Mouse (Mus musculus): ENCODE results near the gene Asic2. TPM values are rescaled to one million over a fixed set of nuclear protein-coding genes. Genes with fewer than 3 reads are reported as not detected.

Asic2 gene
- polyA plus RNA-seq, 1 experiment from 2014 or later, result 0.47 TPM

- no peaks in the 10 kb centered on the region for H3K9me3 ChIP-seq (ENCODE audit: control insufficient read depth, low read length)
Measured at GRCm38 (mm10) chr11:81511401-81511800, 456.9 kb downstream of the Asic2 start.

GRCm38 (mm10) chr11:81508385-81509233, 459.6 kb downstream of the Asic2 start:
- H3K27ac ChIP-seq (replicated peaks), result no peak overlapping the region
- no peak overlapping the region for H3K9ac ChIP-seq (ENCODE audit: low read length)
- H3K4me1 ChIP-seq (replicated peaks; ENCODE audit: control insufficient read depth, insufficient read depth), result no peaks in the 10 kb centered on the region
- no peak overlapping the region for H3K4me3 ChIP-seq (ENCODE audit: low read depth, low read length)
- no peak for TF ChIP-seq EP300 (optimal IDR thresholded peaks at IDR 0.05)
- TF ChIP-seq CTCF (IDR thresholded peaks at IDR 0.05; ENCODE audit: low read depth), result peak; percentile 35
- no peaks in the 10 kb centered on the region for H3K9me3 ChIP-seq (ENCODE audit: control insufficient read depth, low read length)
- 52% methylated on average over 8 of the region's 8 CpGs for WGBS
- H3K4me2 ChIP-seq (replicated peaks; ENCODE audit: low read depth), result no peak overlapping the region
- DNase-seq (ENCODE audit: low spot score) (no peak), ATAC-seq (ENCODE audit: low FRiP score, low TSS enrichment) (no peak)
- H3K36me3 ChIP-seq (ENCODE audit: control insufficient read depth, insufficient read depth, low read length), result no peaks in the 10 kb centered on the region
- H3K27me3 ChIP-seq (ENCODE audit: control insufficient read depth, insufficient read depth, low read length), result no peaks in the 10 kb centered on the region

More at GRCm38 (mm10) chr11:81511401-81511800, 456.9 kb downstream of the Asic2 start:
- Histone ChIP-seq H3K36me3 (ENCODE audit: control insufficient read depth, insufficient read depth, low read length) (no peaks in the 10 kb centered on the region), H3K27me3 (ENCODE audit: control insufficient read depth, insufficient read depth, low read length) (no peaks in the 10 kb centered on the region), H3K27ac (replicated peaks) (no peak overlapping the region), H3K9ac (ENCODE audit: low read length) (no peak overlapping the region), H3K4me2 (replicated peaks; ENCODE audit: low read depth) (no peak overlapping the region), H3K4me1 (replicated peaks; ENCODE audit: control insufficient read depth, insufficient read depth) (no peaks in the 10 kb centered on the region), H3K4me3 (ENCODE audit: low read depth, low read length) (no peak overlapping the region)
- no peak for ATAC-seq (ENCODE audit: low FRiP score, low TSS enrichment)
- 61% methylated on average over 4 of the region's 4 CpGs for WGBS
- no peak for DNase-seq (ENCODE audit: low spot score)
- TF ChIP-seq CTCF (IDR thresholded peaks at IDR 0.05; ENCODE audit: low read depth) (no peak), EP300 (optimal IDR thresholded peaks at IDR 0.05) (no peak)

- no peak for DNase-seq (ENCODE audit: low spot score)
- H3K4me1 ChIP-seq (replicated peaks; ENCODE audit: control insufficient read depth, insufficient read depth), result no peaks in the 10 kb centered on the region
Measured at GRCm38 (mm10) chr11:81504791-81505430, 463.3 kb downstream of the Asic2 start.

GRCm38 (mm10) chr11:81501473-81502246, 466.6 kb downstream of the Asic2 start:
- Histone ChIP-seq H3K9ac (ENCODE audit: low read length) (no peak overlapping the region), H3K27ac (replicated peaks) (no peak overlapping the region), H3K27me3 (ENCODE audit: control insufficient read depth, insufficient read depth, low read length) (no peaks in the 10 kb centered on the region), H3K4me3 (ENCODE audit: low read depth, low read length) (no peak overlapping the region), H3K4me1 (replicated peaks; ENCODE audit: control insufficient read depth, insufficient read depth) (no peaks in the 10 kb centered on the region), H3K36me3 (ENCODE audit: control insufficient read depth, insufficient read depth, low read length) (no peaks in the 10 kb centered on the region), H3K4me2 (replicated peaks; ENCODE audit: low read depth) (no peak overlapping the region), H3K9me3 (ENCODE audit: control insufficient read depth, low read length) (no peaks in the 10 kb centered on the region)
- no peak for TF ChIP-seq CTCF (IDR thresholded peaks at IDR 0.05; ENCODE audit: low read depth)
- ATAC-seq (ENCODE audit: low FRiP score, low TSS enrichment), result no peak
- no peak for DNase-seq (ENCODE audit: low spot score)
- 32% methylated on average over 14 of the region's 14 CpGs for WGBS

More at GRCm38 (mm10) chr11:81504791-81505430, 463.3 kb downstream of the Asic2 start:
- Histone ChIP-seq H3K9me3 (ENCODE audit: control insufficient read depth, low read length) (no peaks in the 10 kb centered on the region), H3K4me3 (ENCODE audit: low read depth, low read length) (no peak overlapping the region), H3K27ac (replicated peaks) (no peak overlapping the region), H3K36me3 (ENCODE audit: control insufficient read depth, insufficient read depth, low read length) (no peaks in the 10 kb centered on the region), H3K27me3 (ENCODE audit: control insufficient read depth, insufficient read depth, low read length) (no peaks in the 10 kb centered on the region), H3K9ac (ENCODE audit: low read length) (no peak overlapping the region), H3K4me2 (replicated peaks; ENCODE audit: low read depth) (no peak overlapping the region)
- no peak for ATAC-seq (ENCODE audit: low FRiP score, low TSS enrichment)
- WGBS, result 70% methylated on average over 8 of the region's 8 CpGs
- TF ChIP-seq CTCF (IDR thresholded peaks at IDR 0.05; ENCODE audit: low read depth) (no peak), EP300 (optimal IDR thresholded peaks at IDR 0.05) (no peak)

GRCm38 (mm10) chr11:81498990-81499389, 469.3 kb downstream of the Asic2 start:
- Histone ChIP-seq H3K9me3 (ENCODE audit: control insufficient read depth, low read length) (no peaks in the 10 kb centered on the region), H3K4me2 (replicated peaks; ENCODE audit: low read depth) (no peak overlapping the region), H3K4me1 (replicated peaks; ENCODE audit: control insufficient read depth, insufficient read depth) (no peaks in the 10 kb centered on the region), H3K27ac (replicated peaks) (no peak overlapping the region), H3K27me3 (ENCODE audit: control insufficient read depth, insufficient read depth, low read length) (no peaks in the 10 kb centered on the region), H3K36me3 (ENCODE audit: control insufficient read depth, insufficient read depth, low read length) (no peaks in the 10 kb centered on the region), H3K4me3 (ENCODE audit: low read depth, low read length) (no peak overlapping the region), H3K9ac (ENCODE audit: low read length) (no peak overlapping the region)
- TF ChIP-seq EP300 (optimal IDR thresholded peaks at IDR 0.05) (no peak), CTCF (IDR thresholded peaks at IDR 0.05; ENCODE audit: low read depth) (no peak)
- DNase-seq (ENCODE audit: low spot score) (no peak), ATAC-seq (ENCODE audit: low FRiP score, low TSS enrichment) (no peak)
- WGBS, result 41% methylated on average over 1 of the region's 1 CpGs

Measured in stomach, postnatal 0 days (tissue).